Mouse (Mus musculus) liver, embryonic 12.5 days (tissue): ENCODE data around the gene Nemp1. TPM values are rescaled to one million over a fixed set of nuclear protein-coding genes. Genes with fewer than 3 reads are reported as not detected.

Experiments used
- ATAC-seq: fragments of 200-750 bp; cut with Nextera tagmentation; 2 replicates; pipeline ENCODE4 v1.8.0; 2017; ENCODE audit warnings: moderate number of reproducible peaks, mild to moderate bottlenecking, moderate library complexity
- H3K27ac ChIP-seq: fragments of 300-500 bp; sonication (generic); 2 replicates; pipeline ENCODE4 v1.5.1; 2016; ENCODE audit warnings: mild to moderate bottlenecking
- H3K27me3 ChIP-seq: fragments of 300-500 bp; sonication (generic); replicated peaks from 2 replicates; pipeline ENCODE4 v1.6.1; 2016; ENCODE audit warnings: mild to moderate bottlenecking, moderate library complexity
- H3K36me3 ChIP-seq: fragments of 300-500 bp; sonication (generic); 2 replicates; pipeline ENCODE4 v1.6.1; 2016; ENCODE audit warnings: mild to moderate bottlenecking, moderate library complexity
- H3K4me1 ChIP-seq: fragments of 300-500 bp; sonication (generic); 2 replicates; pipeline ENCODE4 v1.6.1; 2016
- H3K4me2 ChIP-seq: fragments of 300-500 bp; sonication (generic); 2 replicates; pipeline ENCODE4 v1.6.1; 2016; ENCODE audit warnings: mild to moderate bottlenecking, moderate library complexity
- H3K4me3 ChIP-seq: fragments of 300-500 bp; sonication (generic); 2 replicates; pipeline ENCODE4 v1.5.1; 2016; ENCODE audit warnings: mild to moderate bottlenecking, moderate library complexity
- H3K9ac ChIP-seq: fragments of 300-500 bp; sonication (generic); 2 replicates; pipeline ENCODE4 v1.6.1; 2016; ENCODE audit warnings: mild to moderate bottlenecking, moderate library complexity
- H3K9me3 ChIP-seq: fragments of 300-500 bp; sonication (generic); replicated peaks from 2 replicates; pipeline ENCODE4 v1.6.1; 2016; ENCODE audit warnings: mild to moderate bottlenecking, moderate library complexity
- WGBS: fragments of 180-500 bp; shearing (Covaris S2); methylation state at CpG from one replicate; pipeline ENCODE4 v1.1.7; 2016; ENCODE audit not compliant: insufficient replicate concordance; 5-methylcytosine and 5-hydroxymethylcytosine counted together
- polyA plus RNA-seq: library from polyadenylated mRNA; unstranded; fragments of >200 nt; fragmentation: Nextera tagmentation; extraction: Ambion mirVana; gene quantifications from 2 replicates; pipeline ENCODE4 v1.2.1, GENCODE M21; 2016

The Nemp1 gene
- polyA plus RNA-seq, 1 experiment from 2014 or later = 7.0 TPM

GRCm38 (mm10) chr10:127626433-127626832, 40.3 kb upstream of the Nemp1 start:
- Histone ChIP-seq H3K9me3 (peaks cover 7% of the 10 kb centered on the region; the same call in 1 of the 2 replicates), H3K4me1 (peaks cover 10% of the 10 kb centered on the region), H3K4me3 (no peak overlapping the region), H3K36me3 (no peaks in the 10 kb centered on the region), H3K27me3 (peaks cover 18% of the 10 kb centered on the region), H3K27ac (no peak overlapping the region), H3K9ac (no peak overlapping the region), H3K4me2 (no peak overlapping the region)
- WGBS = 68% methylated on average over 3 of the region's 3 CpGs
- no peak for ATAC-seq

GRCm38 (mm10) chr10:127631261-127632214, 35.2 kb upstream of the Nemp1 start:
- ATAC-seq = no peak
- Histone ChIP-seq H3K27ac (no peak overlapping the region), H3K4me3 (no peak overlapping the region), H3K36me3 (no peaks in the 10 kb centered on the region), H3K27me3 (0 out of 2 replicates have a peak, but pooled peaks cover 4% of the 10 kb centered on the region), H3K9ac (no peak overlapping the region), H3K9me3 (peaks cover 5% of the 10 kb centered on the region; the same call in 1 of the 2 replicates), H3K4me1 (no peaks in the 10 kb centered on the region), H3K4me2 (no peak overlapping the region)
- WGBS = 29% methylated on average over 10 of the region's 10 CpGs

GRCm38 (mm10) chr10:127632668-127633271, 33.9 kb upstream of the Nemp1 start:
- Histone ChIP-seq H3K9ac (no peak overlapping the region), H3K27me3 (0 out of 2 replicates have a peak, but pooled peaks cover 4% of the 10 kb centered on the region), H3K9me3 (no peaks in the 10 kb centered on the region), H3K27ac (no peak overlapping the region), H3K4me3 (no peak overlapping the region), H3K36me3 (no peaks in the 10 kb centered on the region), H3K4me1 (no peaks in the 10 kb centered on the region), H3K4me2 (no peak overlapping the region)
- ATAC-seq = no peak
- 49% methylated on average over 7 of the region's 7 CpGs for WGBS

- WGBS = 56% methylated on average over 5 of the region's 5 CpGs
- no peak overlapping the region for H3K9ac ChIP-seq
- H3K36me3 ChIP-seq = no peaks in the 10 kb centered on the region
- H3K27ac ChIP-seq = no peak overlapping the region
- H3K9me3 ChIP-seq = no peaks in the 10 kb centered on the region
- ATAC-seq = no peak
- peaks cover 32% of the 10 kb centered on the region for H3K4me1 ChIP-seq
- no peak overlapping the region for H3K4me2 ChIP-seq
- no peaks in the 10 kb centered on the region; the same call in 1 of the 2 replicates for H3K27me3 ChIP-seq
- no peak overlapping the region for H3K4me3 ChIP-seq
These were observed 26.3 kb upstream of the Nemp1 start for GRCm38 (mm10) chr10:127640421-127640820.

- peak; percentile 64 for ATAC-seq
- Histone ChIP-seq H3K36me3 (peaks cover 8% of the 10 kb centered on the region), H3K27me3 (no peaks in the 10 kb centered on the region; the same call in 1 of the 2 replicates), H3K4me3 (peak overlapping the region; percentile 75), H3K9ac (peak overlapping the region; percentile 80), H3K4me1 (peaks cover 32% of the 10 kb centered on the region), H3K9me3 (no peaks in the 10 kb centered on the region), H3K27ac (peak overlapping the region; percentile 91), H3K4me2 (peak overlapping the region; percentile 97)
- 5% methylated on average over 19 of the region's 19 CpGs for WGBS
These were observed 24.6 kb upstream of the Nemp1 start for GRCm38 (mm10) chr10:127641861-127642771.

- peak; percentile 76 for ATAC-seq
- Histone ChIP-seq H3K36me3 (peaks cover 16% of the 10 kb centered on the region), H3K9me3 (no peaks in the 10 kb centered on the region), H3K4me3 (peak within 1 kb of the TSS; percentile 75), H3K27me3 (no peaks in the 10 kb centered on the region; the same call in 1 of the 2 replicates), H3K4me1 (peaks cover 32% of the 10 kb centered on the region), H3K4me2 (peak within 1 kb of the TSS; percentile 97), H3K9ac (peak within 1 kb of the TSS; percentile 80), H3K27ac (peak within 1 kb of the TSS; percentile 91)
- WGBS = under 1% methylated on average over 37 of the region's 37 CpGs
These were observed 23.7 kb upstream of the Nemp1 start, which contains the start of gene Stat6 for GRCm38 (mm10) chr10:127642772-127643552. TSS of gene Stat6 (plus strand) at chr10:127642986.

GRCm38 (mm10) chr10:127643553-127644238, 23.0 kb upstream of the Nemp1 start:
- ATAC-seq = peak; percentile 70
- under 1% methylated on average over 25 of the region's 25 CpGs for WGBS
- H3K9ac ChIP-seq = peak overlapping the region; percentile 80
- H3K27ac ChIP-seq = peak overlapping the region; percentile 91
- peaks cover 23% of the 10 kb centered on the region for H3K36me3 ChIP-seq
- H3K9me3 ChIP-seq = no peaks in the 10 kb centered on the region
- peak overlapping the region; percentile 97 for H3K4me2 ChIP-seq
- H3K4me1 ChIP-seq = peaks cover 32% of the 10 kb centered on the region
- peak overlapping the region; percentile 75 for H3K4me3 ChIP-seq
- H3K27me3 ChIP-seq = no peaks in the 10 kb centered on the region; the same call in 1 of the 2 replicates

GRCm38 (mm10) chr10:127645791-127646190, 20.9 kb upstream of the Nemp1 start:
- Histone ChIP-seq H3K27ac (no peak overlapping the region), H3K36me3 (peaks cover 34% of the 10 kb centered on the region), H3K4me3 (no peak overlapping the region), H3K9me3 (no peaks in the 10 kb centered on the region), H3K9ac (no peak overlapping the region), H3K4me1 (peaks cover 32% of the 10 kb centered on the region), H3K27me3 (no peaks in the 10 kb centered on the region), H3K4me2 (no peak overlapping the region)
- ATAC-seq = no peak
- 41% methylated on average over 2 of the region's 2 CpGs for WGBS

GRCm38 (mm10) chr10:127652906-127653638, 13.6 kb upstream of the Nemp1 start:
- peaks cover 77% of the 10 kb centered on the region for H3K36me3 ChIP-seq
- H3K4me1 ChIP-seq = peaks cover 10% of the 10 kb centered on the region; the same call in 1 of the 2 replicates
- H3K27ac ChIP-seq = no peak overlapping the region
- no peaks in the 10 kb centered on the region for H3K27me3 ChIP-seq
- peak overlapping the region; percentile 29; the same call in 1 of the 2 replicates for H3K4me2 ChIP-seq
- ATAC-seq = no peak
- H3K9me3 ChIP-seq = no peaks in the 10 kb centered on the region
- WGBS = 67% methylated on average over 21 of the region's 21 CpGs
- H3K9ac ChIP-seq = no peak overlapping the region
- no peak overlapping the region for H3K4me3 ChIP-seq
